Mouse (Mus musculus) MEL-GATA-1-ER (cell line): ENCODE data around the gene Prkch.
"Not testable (repeated sequence)": the region's sequence is repeated elsewhere in the genome, so short reads cannot be mapped to it uniquely, and the experiment has no call there.

Experiments
- DNase-seq: peaks from one replicate; pipeline ENCODE4 v3.0.0-alpha.2; 2012; ENCODE audit warnings: low read depth; ENCODE audit errors: extremely low read depth

The Prkch gene

GRCm38 (mm10) chr12:73584610-73585240 is at the start of gene Prkch:
Gene Prkch (plus strand): TSS chr12:73584796.
- no peak for DNase-seq

GRCm38 (mm10) chr12:73537499-73538138 is 47.0 kb upstream of the Prkch start:
- DNase-seq = peak; percentile 46

GRCm38 (mm10) chr12:73538139-73538508 is 46.5 kb upstream of the Prkch start:
- DNase-seq = not testable (repeated sequence)

- no peak for DNase-seq
These were observed 45.4 kb upstream of the Prkch start for GRCm38 (mm10) chr12:73539151-73539550.

- no peak for DNase-seq
These were observed 44.2 kb upstream of the Prkch start for GRCm38 (mm10) chr12:73540402-73540801.

GRCm38 (mm10) chr12:73543191-73543590 is 41.4 kb upstream of the Prkch start:
- DNase-seq = no peak

- no peak for DNase-seq
These were observed 39.6 kb upstream of the Prkch start for GRCm38 (mm10) chr12:73544736-73545671.

GRCm38 (mm10) chr12:73545672-73546085 is 38.9 kb upstream of the Prkch start:
- DNase-seq = no peak

GRCm38 (mm10) chr12:73546086-73546711 is 38.4 kb upstream of the Prkch start, which contains the start of gene Tmem30b:
Gene Tmem30b (minus strand): TSS chr12:73546392.
- no peak for DNase-seq

GRCm38 (mm10) chr12:73547646-73548045 is 37.0 kb upstream of the Prkch start:
- DNase-seq = no peak

GRCm38 (mm10) chr12:73548259-73548658 is 36.3 kb upstream of the Prkch start:
- DNase-seq = no peak

GRCm38 (mm10) chr12:73554155-73554554 is 30.4 kb upstream of the Prkch start:
- peak; percentile 73 for DNase-seq

- DNase-seq = no peak
These were observed 25.9 kb upstream of the Prkch start for GRCm38 (mm10) chr12:73558525-73559195.

GRCm38 (mm10) chr12:73560091-73560490 is 24.5 kb upstream of the Prkch start:
- no peak for DNase-seq

- not testable (repeated sequence) for DNase-seq
These were observed 21.5 kb upstream of the Prkch start for GRCm38 (mm10) chr12:73563122-73563521.

GRCm38 (mm10) chr12:73564176-73564575 is 20.4 kb upstream of the Prkch start:
- DNase-seq = no peak

GRCm38 (mm10) chr12:73564795-73565619 is 19.6 kb upstream of the Prkch start:
- DNase-seq = peak; percentile 68

- DNase-seq = no peak
These were observed 19.0 kb upstream of the Prkch start for GRCm38 (mm10) chr12:73565620-73565969.

- DNase-seq = peak; percentile 56
These were observed 10.0 kb upstream of the Prkch start for GRCm38 (mm10) chr12:73574632-73575031.

- DNase-seq = no peak
These were observed 6.5 kb upstream of the Prkch start for GRCm38 (mm10) chr12:73578141-73578540.
